Mouse (Mus musculus): ENCODE data around the gene Basp1.
A peak's percentile ranks its signal among the peaks of the same experiment; 100 is the strongest.
"Not testable (repeated sequence)": the region's sequence is repeated elsewhere in the genome, so short reads cannot be mapped to it uniquely, and the experiment has no call there.

Basp1 gene

DNA sequence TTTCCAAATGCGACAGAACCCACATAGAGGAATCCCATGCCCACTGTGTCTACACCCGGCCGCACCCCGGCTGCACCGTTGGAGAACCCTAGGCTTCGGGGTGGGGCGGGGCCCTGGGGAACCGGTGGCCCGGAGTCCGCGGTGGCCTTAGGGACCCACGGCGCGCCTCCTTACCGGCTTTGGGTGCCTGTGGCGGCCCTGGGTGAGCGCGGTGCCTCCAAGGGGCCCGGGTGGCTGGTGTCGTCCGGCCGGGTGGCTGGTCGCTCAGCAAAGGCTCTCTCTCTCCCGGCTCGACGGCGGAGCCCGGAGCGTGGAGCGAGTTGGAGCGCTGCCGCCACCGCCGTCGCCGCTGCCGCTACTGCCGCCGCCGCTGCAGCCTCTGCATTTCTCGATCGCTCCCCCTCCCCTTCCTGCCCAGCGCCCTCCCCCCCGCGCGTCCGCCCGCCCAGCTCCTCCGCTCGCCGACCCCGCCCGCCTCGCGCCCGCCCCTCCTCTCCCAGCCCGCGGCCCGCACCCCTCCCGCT is at the start of gene Basp1:
Gene Basp1 (minus strand): TSS at position 387 of the 524 bp plus-strand sequence.
- no peak for DNase-seq (ENCODE audit: low read depth, low spot score)

- DNase-seq (ENCODE audit: low read depth, low spot score) = not testable (repeated sequence)
Measured at GRCm38 (mm10) chr15:25463076-25463475, 49.5 kb upstream of the Basp1 start.

DNA sequence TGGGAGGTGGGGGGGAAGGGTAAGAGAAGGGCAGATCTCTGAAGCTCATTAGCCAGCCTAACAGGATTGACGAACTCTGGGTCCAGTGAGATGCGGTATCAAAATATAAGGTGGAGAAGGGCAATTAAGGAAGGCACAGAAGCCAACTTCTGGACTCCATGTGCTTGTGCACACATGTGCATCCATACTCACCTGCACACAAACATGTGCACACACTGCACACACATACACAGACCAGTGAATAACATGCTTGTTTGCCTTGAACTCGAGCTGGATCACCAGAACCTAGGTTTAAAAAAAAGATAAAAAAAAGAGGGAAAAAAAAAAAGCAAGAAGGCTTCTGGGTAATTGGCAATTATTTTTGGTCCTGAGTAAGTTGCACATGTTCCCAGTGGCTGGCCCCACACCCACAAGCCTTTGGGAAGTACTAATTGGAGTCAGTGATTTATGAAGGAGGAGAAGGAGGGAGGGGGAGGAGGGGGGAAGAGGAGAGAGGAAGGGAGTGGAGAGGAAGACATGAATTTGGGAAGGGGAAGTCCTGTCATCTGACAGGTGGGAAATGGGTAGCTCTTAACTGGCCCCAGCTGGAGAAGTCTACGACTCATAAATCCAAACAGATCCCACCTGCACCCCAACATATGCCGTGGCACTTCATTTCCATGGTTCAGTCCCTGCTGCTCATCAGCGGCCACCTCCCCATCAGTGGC is 48.6 kb upstream of the Basp1 start:
- no peak for DNase-seq (ENCODE audit: low read depth, low spot score)

GRCm38 (mm10) chr15:25459901-25460300 is 46.3 kb upstream of the Basp1 start:
- peak; percentile 17 for DNase-seq (ENCODE audit: low read depth, low spot score)

GRCm38 (mm10) chr15:25457421-25457820 is 43.9 kb upstream of the Basp1 start:
- no peak for DNase-seq (ENCODE audit: low read depth, low spot score)

DNA sequence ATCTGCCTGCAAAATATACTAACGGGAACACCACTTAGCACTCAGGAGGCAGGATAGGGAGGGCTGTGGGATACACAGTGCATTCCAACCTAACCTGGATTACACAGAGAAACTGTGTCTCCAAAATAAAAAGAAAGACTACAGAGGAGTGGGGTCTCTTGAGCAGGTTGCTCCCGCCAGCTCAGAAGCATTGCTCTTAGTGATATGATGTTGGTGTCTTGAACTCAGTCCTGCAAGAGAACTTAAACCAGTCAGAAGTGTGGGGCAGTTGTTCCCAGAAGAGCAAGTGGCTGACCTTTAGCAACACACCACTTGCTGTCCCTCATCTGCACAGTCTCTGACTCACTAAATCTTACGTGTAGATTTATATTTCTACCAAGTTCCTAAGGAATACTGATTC is 40.0 kb upstream of the Basp1 start:
- DNase-seq (ENCODE audit: low read depth, low spot score) = no peak

DNA sequence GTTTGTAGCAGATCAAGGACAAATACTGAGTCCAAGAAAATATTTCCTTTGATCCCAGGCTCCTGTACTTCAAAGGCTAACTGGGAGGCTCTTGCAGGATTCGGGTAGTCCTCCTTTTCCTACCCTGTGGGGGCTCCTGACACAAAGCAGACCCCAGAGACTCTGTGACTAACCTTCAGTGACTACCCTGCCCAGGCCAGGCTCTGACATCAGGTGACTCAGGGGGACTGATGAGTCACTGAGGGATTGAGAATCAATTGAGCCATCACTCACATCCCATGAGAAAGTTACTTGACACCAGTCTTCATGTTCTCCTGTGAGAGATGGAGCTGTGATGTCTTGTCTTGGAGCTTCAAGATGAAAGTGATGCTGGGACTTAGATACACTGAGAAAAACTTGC is 35.8 kb upstream of the Basp1 start:
- no peak for DNase-seq (ENCODE audit: low read depth, low spot score)

GRCm38 (mm10) chr15:25448703-25449340 is 35.3 kb upstream of the Basp1 start:
- no peak for DNase-seq (ENCODE audit: low read depth, low spot score)

DNA sequence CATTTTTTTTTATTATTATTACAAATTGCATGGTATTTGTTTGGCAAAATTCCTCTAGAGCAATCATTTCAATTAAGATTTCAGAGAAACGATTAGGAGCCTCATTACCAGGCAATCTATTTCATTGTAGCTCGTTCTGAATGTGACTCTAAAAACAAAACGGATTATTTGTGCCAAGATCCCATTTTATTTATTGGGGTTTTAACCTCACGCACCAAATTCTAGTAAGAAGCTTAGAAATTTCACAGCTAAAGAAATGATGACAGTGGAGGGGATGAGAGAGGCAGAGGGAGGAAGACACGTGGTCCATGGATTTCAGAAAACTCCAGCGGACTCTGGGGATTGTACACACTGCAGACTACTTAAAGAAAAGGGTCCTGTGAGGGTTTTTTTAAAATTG is 33.6 kb upstream of the Basp1 start:
- no peak for DNase-seq (ENCODE audit: low read depth, low spot score)

DNA sequence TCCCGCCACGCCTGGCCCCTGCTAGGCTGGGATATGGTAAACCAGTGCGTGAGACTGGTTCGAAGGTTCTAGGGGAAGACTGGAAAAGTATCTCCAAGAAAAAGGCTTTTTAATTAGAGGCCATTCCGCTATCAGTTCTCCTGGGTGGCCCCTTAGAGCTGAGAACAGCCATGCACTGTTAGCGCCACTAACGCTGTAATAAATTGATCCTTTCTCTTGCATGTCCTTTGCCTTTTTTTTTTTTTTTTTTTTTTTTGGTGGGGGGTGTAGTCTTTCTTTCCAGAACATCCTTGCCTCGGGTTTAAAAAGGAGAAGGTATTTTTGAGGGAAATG is 32.6 kb upstream of the Basp1 start:
- DNase-seq (ENCODE audit: low read depth, low spot score) = no peak

- DNase-seq (ENCODE audit: low read depth, low spot score) = no peak
Measured at GRCm38 (mm10) chr15:25445361-25446154, 32.0 kb upstream of the Basp1 start.

DNA sequence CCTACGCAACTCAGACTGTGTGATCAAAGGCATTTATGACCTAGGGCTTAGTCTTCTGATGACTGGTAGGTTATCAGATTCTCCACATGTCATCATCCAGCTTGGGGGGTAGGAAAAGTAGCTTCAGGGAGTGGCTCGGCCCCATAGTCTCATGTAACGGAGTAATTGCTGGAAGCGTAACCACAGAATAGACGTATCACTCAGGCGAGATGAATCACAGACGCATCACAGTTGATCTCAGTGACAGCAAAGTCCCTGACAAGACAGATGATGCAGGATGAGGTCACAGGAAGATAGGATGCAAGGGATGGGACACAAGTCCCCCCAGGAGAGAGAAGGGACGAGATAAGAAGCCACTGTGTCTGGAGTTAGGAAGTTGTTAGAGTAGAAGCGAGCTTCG is 30.6 kb upstream of the Basp1 start:
- DNase-seq (ENCODE audit: low read depth, low spot score) = no peak

DNA sequence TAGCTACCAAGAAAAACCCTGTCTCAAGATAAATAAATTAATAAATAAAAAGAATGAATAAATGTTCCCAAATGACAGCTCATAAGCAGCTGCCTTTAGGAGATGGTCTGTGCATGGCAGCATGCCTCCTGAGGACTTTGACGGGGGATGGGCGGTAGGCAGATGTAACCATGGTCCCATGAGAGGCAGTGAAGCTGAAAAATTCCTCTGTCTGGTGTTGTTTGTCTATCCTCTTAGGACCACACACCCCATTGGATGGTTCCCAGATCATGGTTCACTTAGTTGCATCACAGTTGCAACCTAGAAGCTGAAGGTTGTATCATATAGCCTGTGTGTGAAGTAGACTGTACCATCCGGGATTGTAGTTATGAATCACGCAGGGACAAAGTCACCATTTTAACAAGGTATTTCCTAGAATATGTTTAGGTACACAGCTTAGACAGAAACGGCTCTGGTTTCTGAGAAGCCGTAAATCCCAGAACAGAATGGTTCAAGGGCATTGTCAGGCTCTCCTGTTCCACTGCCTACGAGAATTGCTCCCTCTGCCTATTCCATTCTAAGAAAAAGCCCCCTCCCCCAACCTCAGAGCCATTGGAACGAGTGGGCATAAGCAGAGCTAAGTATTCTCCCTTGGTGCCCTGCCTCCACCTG is 29.7 kb upstream of the Basp1 start:
- DNase-seq (ENCODE audit: low read depth, low spot score) = no peak

GRCm38 (mm10) chr15:25441868-25442185 is 28.3 kb upstream of the Basp1 start:
- DNase-seq (ENCODE audit: low read depth, low spot score) = no peak

- peak; percentile 69 for DNase-seq (ENCODE audit: low read depth, low spot score)
Measured at GRCm38 (mm10) chr15:25440991-25441867, 27.7 kb upstream of the Basp1 start.

DNA sequence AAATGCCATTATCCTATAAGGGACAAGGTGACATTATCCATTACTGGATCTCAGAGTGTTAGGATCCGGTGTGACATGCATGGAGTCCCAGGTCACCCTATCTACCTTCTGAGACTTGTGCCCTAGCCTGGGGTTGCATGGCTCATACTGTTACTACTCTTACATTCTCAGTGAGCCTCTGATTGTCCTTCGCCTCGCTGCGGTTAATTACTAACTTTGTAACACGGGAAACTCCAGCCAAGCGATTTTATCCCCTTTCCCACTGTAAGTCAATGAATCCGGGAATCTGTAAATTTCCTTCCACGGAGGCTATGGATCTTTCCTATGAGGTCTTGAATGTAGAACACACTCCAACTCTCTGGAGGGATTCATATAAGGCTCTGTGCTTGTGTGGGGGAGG is 26.8 kb upstream of the Basp1 start:
- no peak for DNase-seq (ENCODE audit: low read depth, low spot score)

- no peak for DNase-seq (ENCODE audit: low read depth, low spot score)
Measured at GRCm38 (mm10) chr15:25432341-25432740, 18.8 kb upstream of the Basp1 start.

GRCm38 (mm10) chr15:25430167-25430566 is 16.6 kb upstream of the Basp1 start:
- no peak for DNase-seq (ENCODE audit: low read depth, low spot score)

DNA sequence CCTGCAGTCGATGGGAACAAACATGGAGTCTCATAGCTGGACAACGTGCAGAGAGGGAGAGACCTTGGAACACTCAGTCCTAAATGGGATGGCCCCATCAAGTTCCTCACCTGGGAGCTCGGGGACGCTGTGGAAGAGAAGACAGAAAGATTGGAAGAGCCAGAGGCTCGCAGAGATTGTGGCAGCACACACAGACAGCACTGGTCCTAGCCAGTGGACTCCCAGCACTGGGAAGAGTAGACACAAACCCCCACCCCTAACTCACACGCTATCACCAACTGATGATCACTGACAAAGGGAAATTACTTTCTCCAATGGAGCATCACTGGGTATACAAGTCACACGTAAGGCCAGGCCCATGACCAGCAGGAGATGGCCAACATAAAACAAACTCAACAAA is 15.4 kb upstream of the Basp1 start:
- DNase-seq (ENCODE audit: low read depth, low spot score) = no peak

DNA sequence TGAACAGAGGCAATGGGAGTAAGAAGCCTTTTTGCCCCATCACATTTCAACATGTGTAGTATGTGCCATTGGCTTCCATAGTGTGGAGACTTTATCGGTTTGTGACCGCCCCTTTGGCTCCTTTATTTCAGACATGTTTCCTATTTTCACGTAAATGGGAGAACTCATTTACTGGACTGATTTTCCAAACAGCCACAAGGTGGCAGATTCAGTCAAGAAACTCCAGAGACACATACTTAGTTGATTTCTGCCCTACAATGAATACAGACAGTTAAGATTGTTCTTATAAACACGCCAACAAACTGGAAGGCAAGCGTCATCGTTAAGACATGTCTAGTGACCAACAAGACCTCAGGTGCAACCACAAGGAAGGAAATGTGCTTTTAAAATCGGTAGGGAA is 15.0 kb upstream of the Basp1 start:
- DNase-seq (ENCODE audit: low read depth, low spot score) = no peak

- DNase-seq (ENCODE audit: low read depth, low spot score) = no peak
Measured at GRCm38 (mm10) chr15:25420266-25420665, 6.7 kb upstream of the Basp1 start.
